In the genomic region with DNA sequence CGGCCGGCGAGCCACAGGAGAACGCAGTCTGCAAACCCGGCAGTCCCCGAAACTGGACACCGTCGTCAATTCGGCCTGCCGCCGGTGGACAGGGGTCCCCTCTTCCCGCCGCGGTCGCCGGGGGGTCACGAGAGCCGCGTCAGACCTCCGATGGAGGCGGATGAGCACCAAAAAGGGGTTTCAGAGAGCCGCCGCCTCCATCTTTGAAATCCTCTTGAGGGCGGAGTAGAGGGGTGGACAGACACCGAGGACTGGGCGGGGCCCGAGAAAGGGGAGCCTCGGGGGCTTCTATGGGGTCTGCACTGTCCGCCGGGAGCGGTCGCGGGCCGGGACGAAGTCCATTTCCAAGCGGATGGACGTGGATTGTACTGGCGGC, we compare ENCODE assay signal across 9 mouse cellular contexts. TPM values are rescaled to one million over a fixed set of nuclear protein-coding genes. Genes with fewer than 3 reads are reported as not detected.
DNase-seq lines count a peak whose midpoint lies in the region; ATAC-seq and TF ChIP-seq lines count a peak whose summit lies in the region.
"Had no signal": no experiment of that assay in that cellular context is flagged by ENCODE, and none has a peak within 500 bp of the region (broad histone marks: within the 10 kb centered on the region; RNA-seq: fewer than 3 reads in every experiment).

No protein-coding gene starts in this region.

- no peak for DNase-seq in kidney, adult 2 months
- DNase-seq in kidney, postnatal 25 days: no peak
- no peak for DNase-seq in thymus, postnatal 25 days
- DNase-seq in urinary bladder, adult 2 months (ENCODE audit: low spot score): no peak
- DNase-seq in adrenal gland, postnatal 25 days: no peak

- H3K4me1 ChIP-seq in kidney, adult 2 months (ENCODE audit: control insufficient read depth, insufficient read depth, low read length): peaks cover 6% of the 10 kb centered on the region
- peaks cover 1% of the 10 kb centered on the region; the same call in 1 of the 2 replicates for H3K4me1 ChIP-seq in bone marrow, adult 2 months (ENCODE audit: control insufficient read depth, insufficient read depth, low read length)
- peaks cover 36% of the 10 kb centered on the region for H3K4me1 ChIP-seq in hindbrain, embryonic 12.5 days
- peaks cover 33% of the 10 kb centered on the region for H3K4me1 ChIP-seq in midbrain, embryonic 12.5 days

- peak overlapping the region; percentile 98 for H3K4me2 ChIP-seq in hindbrain, embryonic 12.5 days (replicated peaks)
- H3K4me2 ChIP-seq in midbrain, embryonic 12.5 days (replicated peaks): peak overlapping the region; percentile 98

- no peaks in the 10 kb centered on the region for H3K9me3 ChIP-seq in hindbrain, embryonic 12.5 days (replicated peaks)
- no peaks in the 10 kb centered on the region for H3K9me3 ChIP-seq in midbrain, embryonic 12.5 days

- peak overlapping the region; percentile 54; the same call in 1 of the 2 replicates for H3K27ac ChIP-seq in kidney, adult 2 months (ENCODE audit: insufficient read depth, low read depth, low read length)
- H3K27ac ChIP-seq in bone marrow, adult 2 months (ENCODE audit: control insufficient read depth, insufficient read depth, low read depth, low read length, poor library complexity): peak overlapping the region; percentile 99
- H3K27ac ChIP-seq in hindbrain, embryonic 12.5 days: peak overlapping the region; percentile 100
- peak overlapping the region; percentile 100 for H3K27ac ChIP-seq in midbrain, embryonic 12.5 days (replicated peaks)

- ATAC-seq in hindbrain, embryonic 12.5 days (ENCODE audit: low FRiP score): no peak
- ATAC-seq in midbrain, embryonic 12.5 days (ENCODE audit: low FRiP score, low read depth): no peak

- TF ChIP-seq POLR2A in kidney, adult 2 months (IDR thresholded peaks at IDR 0.05; ENCODE audit: low read depth, low read length): no peak
- TF ChIP-seq POLR2A in bone marrow, adult 2 months (IDR thresholded peaks at IDR 0.05; ENCODE audit: borderline replicate concordance, control insufficient read depth, low read depth, low read length): no peak

- WGBS in kidney, adult 2 months: under 1% methylated on average over 38 of the region's 38 CpGs
- under 1% methylated on average over 38 of the region's 38 CpGs for WGBS in bone marrow, adult 2 months
- under 1% methylated on average over 38 of the region's 38 CpGs for WGBS in hindbrain, embryonic 12.5 days
- under 1% methylated on average over 38 of the region's 38 CpGs for WGBS in midbrain, embryonic 12.5 days

- no peak for TF ChIP-seq CTCF in kidney, adult 2 months (conservative IDR thresholded peaks at IDR 0.05; ENCODE audit: insufficient read depth, insufficient read length, low read depth, low read length)
- no peak for TF ChIP-seq CTCF in bone marrow, adult 2 months (IDR thresholded peaks at IDR 0.05; ENCODE audit: control insufficient read depth, insufficient read depth, low read length)

- H3K9ac ChIP-seq in hindbrain, embryonic 12.5 days: peak overlapping the region; percentile 98
- peak overlapping the region; percentile 96 for H3K9ac ChIP-seq in midbrain, embryonic 12.5 days (replicated peaks)

- H3K4me3 ChIP-seq in kidney, adult 2 months (ENCODE audit: insufficient read depth, low read depth, low read length): peak overlapping the region; percentile 81
- H3K4me3 ChIP-seq in bone marrow, adult 2 months (replicated peaks; ENCODE audit: control insufficient read depth, low read depth, low read length): peak overlapping the region; percentile 93
- H3K4me3 ChIP-seq in hindbrain, embryonic 12.5 days: peak overlapping the region; percentile 99
- peak overlapping the region; percentile 99 for H3K4me3 ChIP-seq in midbrain, embryonic 12.5 days

- H3K36me3 ChIP-seq in kidney, adult 2 months (ENCODE audit: control insufficient read depth, insufficient read depth, low read length): peaks cover 31% of the 10 kb centered on the region
- peaks cover 47% of the 10 kb centered on the region for H3K36me3 ChIP-seq in hindbrain, embryonic 12.5 days
- H3K36me3 ChIP-seq in midbrain, embryonic 12.5 days: peaks cover 39% of the 10 kb centered on the region

- no peaks in the 10 kb centered on the region for H3K27me3 ChIP-seq in kidney, adult 2 months (replicated peaks; ENCODE audit: control insufficient read depth, insufficient read depth, low read length)
- no peaks in the 10 kb centered on the region for H3K27me3 ChIP-seq in hindbrain, embryonic 12.5 days
- H3K27me3 ChIP-seq in midbrain, embryonic 12.5 days: no peaks in the 10 kb centered on the region

RNA-seq across cellular contexts. Expression of a gene that starts 0.5 kb away (rescaled TPM):
- polyA plus RNA-seq in kidney, adult 2 months (2012; rRNA removed): 30.1 and 37.1 TPM in 2 replicates
- polyA plus RNA-seq in bone marrow, adult 2 months (2011; ENCODE audit: insufficient read depth, insufficient read length, low replicate concordance, missing spikeins): 14.2 and 38.5 TPM in 2 replicates
- 13.1 and 14.2 TPM in 2 replicates for polyA plus RNA-seq in hindbrain, embryonic 12.5 days (2016; fragmentation: Nextera tagmentation; extraction: Ambion mirVana)
- 9.8 and 9.9 TPM in 2 replicates for polyA plus RNA-seq in midbrain, embryonic 12.5 days (2016; fragmentation: Nextera tagmentation; extraction: Ambion mirVana)
- 30.0 and 31.9 TPM in 2 replicates for polyA plus RNA-seq in urinary bladder, adult 2 months (2012; rRNA removed)
- total RNA-seq in adrenal gland, postnatal 25 days (2021): 9.0 and 11.5 TPM in 2 replicates

RNA-seq across cellular contexts. Expression of a gene that starts 3.6 kb away (rescaled TPM):
- 110 and 117 TPM in 2 replicates for polyA plus RNA-seq in kidney, adult 2 months (2012; rRNA removed)
- 118 and 172 TPM in 2 replicates for polyA plus RNA-seq in bone marrow, adult 2 months (2011; ENCODE audit: insufficient read depth, insufficient read length, low replicate concordance, missing spikeins)
- 137 and 151 TPM in 2 replicates for polyA plus RNA-seq in hindbrain, embryonic 12.5 days (2016; fragmentation: Nextera tagmentation; extraction: Ambion mirVana)
- 144 and 148 TPM in 2 replicates for polyA plus RNA-seq in midbrain, embryonic 12.5 days (2016; fragmentation: Nextera tagmentation; extraction: Ambion mirVana)
- polyA plus RNA-seq in urinary bladder, adult 2 months (2012; rRNA removed): 135 and 154 TPM in 2 replicates
- 209 and 233 TPM in 2 replicates for total RNA-seq in adrenal gland, postnatal 25 days (2021)

RNA-seq across cellular contexts. Expression of a gene that starts 24.2 kb away (rescaled TPM):
- polyA plus RNA-seq in kidney, adult 2 months (2012; rRNA removed): 3.2 and 15.6 TPM in 2 replicates
- polyA plus RNA-seq in bone marrow, adult 2 months (2011; ENCODE audit: insufficient read depth, insufficient read length, low replicate concordance, missing spikeins): 24.3 and 38.9 TPM in 2 replicates
- polyA plus RNA-seq in hindbrain, embryonic 12.5 days (2016; fragmentation: Nextera tagmentation; extraction: Ambion mirVana): 0.21 TPM in 1 of 2 replicates, not detected in the other
- polyA plus RNA-seq in midbrain, embryonic 12.5 days (2016; fragmentation: Nextera tagmentation; extraction: Ambion mirVana): 0.16 and 0.23 TPM in 2 replicates
- 4.1 and 4.9 TPM in 2 replicates for polyA plus RNA-seq in urinary bladder, adult 2 months (2012; rRNA removed)
- 1.7 TPM in 1 of 2 replicates, not detected in the other for total RNA-seq in adrenal gland, postnatal 25 days (2021)

RNA-seq across cellular contexts. Expression of a gene that starts 26.7 kb away (rescaled TPM):
- polyA plus RNA-seq in kidney, adult 2 months (2012; rRNA removed): 3.1 and 8.5 TPM in 2 replicates
- polyA plus RNA-seq in bone marrow, adult 2 months (2011; ENCODE audit: insufficient read depth, insufficient read length, low replicate concordance, missing spikeins): 3.9 and 6.3 TPM in 2 replicates
- polyA plus RNA-seq in hindbrain, embryonic 12.5 days (2016; fragmentation: Nextera tagmentation; extraction: Ambion mirVana): 0.29 and 0.39 TPM in 2 replicates
- polyA plus RNA-seq in midbrain, embryonic 12.5 days (2016; fragmentation: Nextera tagmentation; extraction: Ambion mirVana): 0.17 and 0.56 TPM in 2 replicates
- 1.7 and 2.1 TPM in 2 replicates for polyA plus RNA-seq in urinary bladder, adult 2 months (2012; rRNA removed)
- total RNA-seq in adrenal gland, postnatal 25 days (2021): 0.27 TPM in 1 of 2 replicates, not detected in the other
- total RNA-seq: gastrocnemius, postnatal 25 days had no signal

RNA-seq across cellular contexts. Expression of a gene that starts 34.0 kb away (rescaled TPM):
- 72.3 and 80.5 TPM in 2 replicates for polyA plus RNA-seq in kidney, adult 2 months (2012; rRNA removed)
- 42.1 and 59.8 TPM in 2 replicates for polyA plus RNA-seq in bone marrow, adult 2 months (2011; ENCODE audit: insufficient read depth, insufficient read length, low replicate concordance, missing spikeins)
- polyA plus RNA-seq in hindbrain, embryonic 12.5 days (2016; fragmentation: Nextera tagmentation; extraction: Ambion mirVana): 1.4 and 2.1 TPM in 2 replicates
- 0.16 and 0.73 TPM in 2 replicates for polyA plus RNA-seq in midbrain, embryonic 12.5 days (2016; fragmentation: Nextera tagmentation; extraction: Ambion mirVana)
- polyA plus RNA-seq in urinary bladder, adult 2 months (2012; rRNA removed): 22.4 and 22.8 TPM in 2 replicates
- total RNA-seq in adrenal gland, postnatal 25 days (2021): 2.4 and 3.0 TPM in 2 replicates
